Mouse (Mus musculus) liver, adult 2 months (tissue): ENCODE results near the gene Gramd4.

Experiments
- CTCF ChIP-seq: fragments of 200-500 bp; IDR thresholded peaks from 2 replicates; pipeline ENCODE4 v1.5.1; 2011; ENCODE audit warnings: low read depth, low read length, control low read depth
- POLR2A ChIP-seq: fragments of 200-500 bp; IDR thresholded peaks from 2 replicates; pipeline ENCODE4 v1.6.1; 2011; ENCODE audit warnings: low read length, control low read depth; ENCODE audit not compliant: insufficient read depth; ENCODE audit errors: extremely low read depth

DNA sequence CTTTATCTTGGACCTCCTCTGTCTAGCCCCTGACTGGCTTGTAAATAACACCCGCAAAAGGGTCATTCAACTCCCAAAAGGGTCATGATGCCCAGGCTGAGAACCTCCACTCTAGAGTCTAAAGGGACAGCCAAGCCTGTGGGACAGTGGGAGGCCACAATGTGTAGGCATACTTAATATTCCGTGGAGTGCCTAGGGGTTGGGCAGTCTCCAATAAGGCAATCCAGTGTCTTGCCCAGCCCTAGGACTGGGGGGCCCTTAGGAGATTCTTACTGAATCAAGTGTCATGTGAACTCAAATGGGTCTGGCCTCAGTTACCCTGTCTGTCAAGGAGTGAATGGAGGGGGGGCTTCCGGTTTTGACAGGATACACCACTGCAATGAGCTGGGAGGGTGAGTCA lies 71.5 kb downstream of the Gramd4 start:
- TF ChIP-seq CTCF (no peak), POLR2A (no peak)
